Mouse (Mus musculus) embryo, embryonic 10.5 days (tissue): ENCODE measurements around the gene Vwa5b2.

Experiments
- DNase-seq: peaks from one replicate; pipeline ENCODE4 v3.0.0-alpha.2; 2015; ENCODE audit warnings: low spot score

The Vwa5b2 gene

GRCm38 (mm10) chr16:20589366-20589938 lies at the start of gene Vwa5b2:
Gene Vwa5b2, plus strand, starts transcription at chr16:20589471.
- DNase-seq: peak; percentile 56

- DNase-seq: no peak
These were observed 49.6 kb upstream of the Vwa5b2 start for GRCm38 (mm10) chr16:20539649-20540048.

DNA sequence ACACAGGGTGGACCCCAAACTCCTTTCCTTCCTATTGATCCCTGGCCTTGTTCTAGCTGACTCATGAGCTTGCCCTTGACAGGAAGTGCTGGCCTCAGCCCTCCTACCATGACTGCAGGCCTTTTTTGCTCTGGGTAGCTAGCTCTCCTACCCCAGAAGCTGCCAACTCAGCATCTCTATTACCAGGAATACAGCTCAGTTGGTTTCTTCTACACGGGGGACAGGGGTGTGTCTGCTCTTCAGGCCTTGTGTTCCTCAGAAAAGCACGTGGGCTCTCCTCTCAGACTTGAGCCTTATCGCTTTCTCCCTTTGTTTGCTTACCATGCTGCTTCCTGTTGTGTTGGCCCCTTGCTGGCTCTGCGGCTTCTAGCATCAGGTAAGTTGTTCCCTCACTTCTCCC lies 48.8 kb upstream of the Vwa5b2 start:
- no peak for DNase-seq

GRCm38 (mm10) chr16:20545696-20546095 lies 43.6 kb upstream of the Vwa5b2 start:
- no peak for DNase-seq

GRCm38 (mm10) chr16:20547423-20547822 lies 41.8 kb upstream of the Vwa5b2 start:
- no peak for DNase-seq

GRCm38 (mm10) chr16:20548096-20548948 lies 40.9 kb upstream of the Vwa5b2 start, which contains the start of gene Abcf3:
Gene Abcf3, plus strand, starts transcription at chr16:20548577.
- DNase-seq: peak; percentile 100

- DNase-seq: no peak
These were observed 40.1 kb upstream of the Vwa5b2 start for GRCm38 (mm10) chr16:20549161-20549560.

- no peak for DNase-seq
These were observed 37.6 kb upstream of the Vwa5b2 start for GRCm38 (mm10) chr16:20551691-20552090.

GRCm38 (mm10) chr16:20552594-20552993 lies 36.7 kb upstream of the Vwa5b2 start:
- no peak for DNase-seq

- DNase-seq: no peak
These were observed 34.3 kb upstream of the Vwa5b2 start for GRCm38 (mm10) chr16:20555000-20555399.

DNA sequence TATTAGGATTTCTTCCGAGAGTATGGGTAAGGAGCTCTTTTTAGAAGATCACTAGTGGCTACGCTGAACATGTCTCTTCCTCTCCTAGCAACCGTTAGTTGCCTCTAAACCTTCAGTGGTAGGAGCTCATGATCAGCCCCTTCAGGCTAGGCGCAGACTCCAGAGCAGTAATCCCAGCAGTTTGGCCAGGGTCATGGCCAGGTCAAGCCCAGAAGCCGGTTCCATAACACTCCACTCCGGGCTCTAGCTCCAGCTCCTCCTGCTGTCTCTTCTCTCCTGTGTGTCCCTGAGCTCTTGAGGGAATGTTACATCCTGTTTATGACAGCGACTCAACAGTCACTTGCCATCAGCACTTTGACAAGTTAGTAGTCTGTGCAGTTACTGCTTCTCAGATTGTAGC lies 31.9 kb upstream of the Vwa5b2 start:
- DNase-seq: no peak

DNA sequence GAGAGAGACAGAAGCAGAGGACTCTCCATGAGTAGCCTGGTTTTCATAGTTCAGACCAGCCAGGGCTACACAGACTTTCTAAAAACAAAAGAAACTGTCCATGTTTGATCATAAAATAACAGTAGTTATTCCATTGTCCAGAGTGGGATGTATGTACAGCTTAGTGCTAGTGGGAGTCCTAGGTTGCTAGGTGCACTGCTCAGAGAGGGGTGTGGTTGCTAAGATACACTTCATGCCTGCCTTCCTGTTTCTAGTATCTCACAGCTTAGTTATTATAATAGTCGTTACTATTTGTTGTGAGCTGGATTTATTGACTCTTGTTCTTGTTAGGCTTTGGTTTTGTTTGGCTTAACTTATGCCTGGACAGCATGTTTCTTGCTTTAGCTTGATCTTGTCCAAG lies 24.2 kb upstream of the Vwa5b2 start:
- no peak for DNase-seq

DNA sequence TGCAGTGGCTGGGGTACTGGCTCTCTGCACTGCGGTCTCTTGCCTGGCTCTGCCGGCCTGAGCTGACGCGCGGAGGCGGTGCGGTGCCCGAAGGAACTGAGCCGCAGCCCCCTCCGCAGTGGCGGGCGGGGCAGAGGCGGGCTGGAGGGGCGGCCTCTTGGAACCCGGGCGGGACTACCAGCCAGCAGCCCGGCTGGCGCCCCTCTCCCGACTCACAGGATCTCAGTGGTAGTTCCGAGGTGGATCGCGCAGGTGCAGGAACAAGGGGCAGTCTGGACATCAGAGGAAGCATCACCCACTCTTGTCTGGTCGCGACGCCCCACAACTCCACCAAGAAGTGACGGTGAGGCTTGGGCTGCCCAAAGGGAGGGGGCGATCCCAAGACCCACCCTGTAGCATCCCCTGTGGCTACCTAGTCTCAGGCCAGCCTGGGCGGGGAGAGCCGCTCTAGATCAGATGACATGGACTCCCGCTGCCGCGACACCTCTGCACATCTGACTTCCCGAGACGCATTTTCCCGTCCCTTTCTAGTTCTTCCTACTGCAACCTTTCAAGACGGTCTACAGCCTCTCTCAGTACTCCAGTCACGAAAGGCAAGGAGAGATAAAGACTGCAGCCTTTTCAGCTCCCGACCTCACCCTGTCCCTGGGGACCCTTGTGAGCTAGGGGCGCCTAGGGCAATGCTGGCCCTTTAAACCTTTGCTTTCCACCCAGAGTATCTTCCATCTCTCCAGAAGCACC lies 838 bp downstream of the Vwa5b2 start:
- peak; percentile 41 for DNase-seq

GRCm38 (mm10) chr16:20590680-20591038 lies 1.4 kb downstream of the Vwa5b2 start:
- DNase-seq: no peak

GRCm38 (mm10) chr16:20591076-20591705 lies 1.9 kb downstream of the Vwa5b2 start:
- peak; percentile 23 for DNase-seq

DNA sequence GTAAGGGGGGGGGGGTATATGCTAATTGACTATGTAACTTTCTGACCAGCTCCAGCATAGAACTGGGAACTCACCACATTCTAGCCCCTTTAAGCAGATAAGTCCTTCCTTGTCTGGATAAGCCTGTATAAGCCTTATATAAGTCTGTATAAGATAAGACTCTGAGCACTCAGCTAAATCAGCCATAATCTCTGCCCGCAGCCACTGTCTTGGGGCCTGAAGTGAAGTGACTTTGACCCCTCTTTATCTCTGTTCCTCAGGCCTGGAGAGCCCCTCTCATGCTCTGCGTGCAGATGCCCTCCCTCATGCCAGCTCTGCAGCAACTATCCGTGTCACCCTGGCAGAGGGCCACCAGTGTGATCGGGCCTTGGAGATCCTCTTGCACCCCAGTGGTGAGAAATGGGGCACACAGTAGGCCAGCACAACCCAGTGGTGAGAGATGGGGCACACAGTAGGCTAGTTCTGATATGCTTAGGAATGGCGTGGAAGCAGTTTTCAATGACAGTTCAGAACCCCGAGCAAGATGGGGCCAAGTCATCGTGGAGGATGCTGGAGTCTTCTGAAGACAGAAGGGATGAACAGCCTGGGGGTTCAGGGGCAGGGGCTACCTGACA lies 5.9 kb downstream of the Vwa5b2 start:
- DNase-seq: no peak

DNA sequence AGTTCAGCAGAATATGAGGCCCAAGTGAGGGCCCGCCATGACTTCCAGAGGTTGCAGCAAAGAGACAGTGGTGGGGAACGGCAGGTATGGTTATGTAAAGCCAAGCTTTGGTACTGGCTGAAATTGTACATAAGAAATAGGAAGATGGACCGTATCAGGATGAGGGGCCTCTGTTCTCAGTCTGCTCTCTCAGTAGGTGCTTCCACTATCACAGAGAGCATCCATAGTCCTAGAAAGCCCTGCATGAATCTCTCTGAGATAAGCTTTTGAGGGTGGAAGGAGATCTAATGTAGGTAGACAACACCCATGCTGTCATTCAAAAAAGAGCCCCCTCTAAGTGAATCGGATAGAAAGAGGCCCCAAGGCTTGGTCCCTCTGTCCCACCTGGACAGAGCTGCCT lies 6.5 kb downstream of the Vwa5b2 start:
- DNase-seq: no peak

DNA sequence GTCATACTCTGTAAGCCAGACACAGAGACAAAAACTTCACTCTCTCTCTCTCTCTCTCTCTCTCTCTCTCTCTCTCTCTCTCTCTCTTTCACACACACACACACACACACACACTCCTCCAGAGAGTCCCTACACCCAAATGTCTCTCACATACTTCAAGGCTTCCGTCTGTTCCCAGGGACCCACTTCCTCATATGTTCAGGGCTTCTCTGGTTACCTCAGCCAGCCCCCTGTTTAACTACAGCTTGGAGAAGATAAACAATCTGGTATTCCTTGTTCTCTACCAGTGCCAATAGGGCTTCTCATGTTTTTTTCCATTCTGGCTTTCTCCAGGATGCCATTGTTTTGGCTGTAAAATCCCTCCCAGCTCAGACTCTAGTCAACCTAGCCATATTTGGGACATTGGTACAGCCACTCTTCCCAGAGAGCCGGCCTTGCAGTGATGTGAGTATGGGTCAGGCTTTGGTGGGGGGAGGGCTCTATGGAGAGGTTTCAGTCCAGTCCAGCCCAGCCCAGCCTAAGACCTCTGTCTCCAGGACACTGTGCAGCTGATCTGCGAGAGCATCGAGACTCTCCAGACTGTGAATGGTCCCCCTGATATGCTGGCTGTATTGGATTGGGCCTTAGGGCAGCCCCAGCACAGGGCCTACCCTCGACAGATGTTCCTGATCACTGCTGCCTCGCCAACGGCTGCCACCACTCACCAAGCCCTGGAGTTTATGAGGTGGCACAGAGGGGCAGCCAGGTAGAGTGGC lies 7.6 kb downstream of the Vwa5b2 start:
- no peak for DNase-seq

- no peak for DNase-seq
These were observed 11.2 kb downstream of the Vwa5b2 start for GRCm38 (mm10) chr16:20600511-20600910.

DNA sequence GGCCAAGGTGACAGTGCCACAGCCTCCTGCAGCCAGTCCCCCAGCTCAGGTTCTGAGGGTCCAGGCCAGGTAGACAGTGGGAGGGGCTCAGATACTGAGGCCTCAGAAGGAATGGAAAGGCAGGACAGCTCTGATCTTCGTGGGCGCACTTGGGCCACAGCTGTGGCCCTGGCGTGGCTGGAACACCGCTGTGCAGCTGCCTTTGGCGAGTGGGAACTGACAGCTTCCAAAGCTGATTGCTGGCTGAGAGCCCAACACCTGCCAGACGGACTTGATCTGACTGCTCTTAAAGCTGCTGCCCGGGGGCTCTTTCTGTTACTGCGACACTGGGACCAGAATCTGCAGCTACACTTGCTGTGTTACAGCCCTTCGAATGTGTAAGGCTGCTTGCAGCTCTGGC lies 15.4 kb downstream of the Vwa5b2 start:
- no peak for DNase-seq
